Mouse (Mus musculus) heart, postnatal 36 days (tissue): ENCODE results near the gene Foxp1. TPM values are rescaled to one million over a fixed set of nuclear protein-coding genes. Genes with fewer than 3 reads are reported as not detected.

Experiments used
- DNase-seq, 2 experiments: peaks; one replicate each; pipeline ENCODE4 v3.0.0; 2021 to 2022
- intact Hi-C: fragments of 180-260 bp; cut with DNase I; formaldehyde crosslinking; loops from one replicate; pipeline ENCODE4 v1.15.1; 2025
- total RNA-seq, 2 experiments: library from RNA; stranded (reverse); gene quantifications; 2 replicates each; pipeline ENCODE4 v1.2.3; 2021

Foxp1 gene
- total RNA-seq, result 10 to 100 TPM; 31.9 to 39.3 TPM

DNA sequence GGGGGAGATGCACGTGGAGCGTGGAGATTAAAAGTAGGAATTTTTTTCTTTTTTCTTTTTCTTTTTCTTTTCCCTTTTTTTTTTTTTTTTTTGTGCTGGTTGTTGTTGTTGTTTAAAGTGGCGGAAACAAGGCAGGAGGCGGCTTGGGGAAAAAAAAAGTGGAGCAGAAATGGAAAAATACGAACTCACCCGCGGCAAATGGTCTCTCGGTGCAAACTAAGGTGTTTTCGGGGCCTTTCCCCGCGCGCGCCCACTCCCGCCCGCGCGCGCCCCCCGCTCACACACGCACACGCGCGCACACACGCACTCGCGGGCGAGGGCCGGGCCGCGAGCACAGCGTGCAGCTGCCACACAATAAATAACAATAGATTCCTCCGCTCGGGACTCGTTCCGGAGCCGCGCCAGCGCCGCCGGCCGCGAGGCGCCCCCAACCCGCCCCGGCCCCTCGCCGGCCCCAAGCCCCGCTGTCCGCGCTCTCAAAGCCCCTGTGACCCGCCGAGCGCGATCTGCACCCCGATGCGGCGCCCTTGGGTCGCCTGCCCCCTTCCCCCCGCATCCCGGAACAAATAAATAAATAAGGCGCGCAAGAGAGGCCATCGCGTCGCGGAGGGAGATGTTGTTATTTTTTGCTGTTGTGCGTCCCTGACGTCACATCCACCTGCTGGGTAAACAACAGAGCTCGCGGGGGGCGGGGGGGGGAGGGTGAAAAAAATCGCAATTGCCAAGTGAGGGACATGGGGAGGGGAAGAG is at the start of gene Foxp1:
TSS of gene Foxp1 (minus strand) at position 363 of the 750 bp plus-strand sequence.
- intact Hi-C loops, result loop anchor here (2.0 to 5.0 kb wide), 5 partner anchors 70 to 995 kb away; no protein-coding TSS in a partner anchor
- peak; percentile 84 to 85 for DNase-seq

DNA sequence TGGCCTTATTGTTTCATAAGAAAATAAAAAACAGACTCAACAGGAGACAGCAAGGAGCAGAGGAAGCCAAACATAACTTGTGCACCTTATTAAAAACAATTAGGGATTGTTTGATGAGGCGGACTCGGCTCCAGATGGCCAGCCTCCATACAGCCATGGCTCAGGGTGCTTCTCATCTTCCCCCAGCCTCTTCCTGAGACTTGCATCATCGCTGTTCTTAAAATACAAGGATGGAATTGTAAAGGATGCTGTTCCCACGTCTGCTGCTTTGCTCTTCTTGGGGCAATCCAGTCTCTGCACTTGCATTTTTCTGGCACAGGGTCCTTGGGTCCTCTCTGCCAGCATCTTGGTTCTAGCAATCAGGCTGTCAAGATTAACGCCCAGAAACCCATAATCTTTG is 49.5 kb upstream of the Foxp1 start:
- intact Hi-C loops, result no loop called here
- no peak for DNase-seq

DNA sequence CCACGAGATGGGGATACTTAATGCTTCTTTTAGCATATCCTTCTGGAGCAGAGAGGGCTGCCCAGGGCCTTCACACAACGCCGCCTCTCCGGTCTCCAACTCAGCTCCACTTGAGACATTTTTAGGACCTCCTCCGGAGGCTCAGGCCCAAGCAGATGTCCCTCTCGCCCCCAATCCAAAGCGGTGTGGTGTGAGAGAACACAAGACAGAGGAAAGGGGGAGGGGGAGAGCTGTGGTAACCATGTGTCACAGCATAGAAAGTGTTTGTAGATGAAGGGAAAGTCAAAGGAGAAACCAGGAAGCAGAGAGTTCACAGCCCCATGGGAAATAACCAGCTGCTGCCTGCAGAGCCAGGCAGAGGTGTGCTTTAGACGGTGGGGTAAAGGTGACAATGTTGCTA is 44.4 kb upstream of the Foxp1 start:
- DNase-seq, result no peak
- intact Hi-C loops, result no loop called here

DNA sequence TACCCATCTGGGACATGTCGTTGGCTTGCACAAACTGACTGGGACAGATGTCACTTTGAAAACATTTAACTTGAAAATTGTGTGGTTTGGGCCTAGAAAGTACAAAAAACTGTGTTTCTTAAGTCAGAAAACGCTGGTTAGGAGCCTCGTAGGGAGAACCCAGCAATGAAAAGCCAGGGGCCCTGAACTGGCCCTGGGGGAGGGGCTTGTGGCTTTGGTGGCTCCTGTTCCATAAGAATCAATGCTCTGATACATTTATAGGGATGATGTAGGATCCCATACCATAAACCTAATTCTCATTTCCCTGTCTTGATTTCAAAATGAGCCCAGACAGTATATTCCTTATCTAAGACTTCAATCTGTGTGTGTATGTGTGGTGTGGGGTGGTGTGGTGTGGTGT is 42.2 kb upstream of the Foxp1 start:
- intact Hi-C loops, result no loop called here
- DNase-seq, result no peak

DNA sequence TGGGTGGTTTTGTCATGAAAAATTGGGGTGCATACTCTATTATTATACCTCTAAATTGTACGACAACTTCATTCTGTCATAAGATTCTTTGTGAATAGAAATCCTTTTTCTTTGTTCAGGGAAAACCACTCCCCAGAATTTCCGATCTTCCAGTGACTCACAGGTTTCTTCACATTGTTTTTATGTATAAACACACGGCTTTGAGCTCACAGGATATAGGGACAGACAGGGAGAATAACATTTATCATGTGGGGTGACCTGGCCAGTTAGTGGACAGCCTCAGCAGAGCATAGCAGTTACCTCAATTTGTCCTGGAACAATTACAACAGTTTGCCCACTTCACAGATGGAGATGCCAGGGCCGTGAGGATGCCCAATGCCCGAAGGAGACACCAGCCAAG is 34.4 kb upstream of the Foxp1 start:
- intact Hi-C loops, result no loop called here
- DNase-seq, result no peak

DNA sequence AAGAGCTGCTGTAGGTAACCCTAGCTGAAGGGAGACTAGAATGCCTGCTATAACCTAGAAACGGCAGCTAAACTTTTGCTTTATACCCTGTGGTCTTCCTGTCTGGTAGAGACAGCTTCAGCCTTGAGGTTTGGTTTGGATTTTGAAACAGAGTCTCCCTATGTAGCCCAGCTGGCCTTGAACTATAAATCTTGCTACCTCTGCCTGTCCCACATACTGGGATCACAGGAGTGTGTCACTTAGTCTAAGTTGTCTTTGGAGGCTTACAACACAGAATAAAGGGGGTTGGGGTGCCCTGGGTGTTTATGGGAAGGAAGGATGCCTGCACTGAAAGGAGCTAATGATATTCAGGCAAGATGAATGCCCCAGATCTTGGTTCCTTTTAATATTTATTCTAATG is 30.3 kb upstream of the Foxp1 start:
- DNase-seq, result no peak
- intact Hi-C loops, result no loop called here

DNA sequence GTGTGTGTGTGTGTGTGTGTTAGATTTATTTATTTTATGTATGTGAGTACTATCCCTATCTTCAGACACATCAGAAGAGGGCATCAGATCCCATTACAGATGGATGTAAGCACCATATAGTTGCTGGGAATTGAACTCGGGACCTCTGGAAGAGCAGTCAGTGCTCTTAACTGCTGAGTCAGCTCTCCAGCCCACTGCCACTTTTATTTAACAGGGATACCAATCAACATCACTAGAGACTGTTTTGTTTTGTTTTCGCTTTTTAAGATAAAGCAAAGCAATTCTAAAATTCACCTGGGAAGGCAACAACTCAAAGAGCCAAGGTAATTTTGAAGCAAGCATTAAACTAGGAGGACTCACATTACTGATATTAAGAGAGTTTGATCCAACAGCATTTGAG is 23.9 kb upstream of the Foxp1 start:
- intact Hi-C loops, result no loop called here
- DNase-seq, result no peak

DNA sequence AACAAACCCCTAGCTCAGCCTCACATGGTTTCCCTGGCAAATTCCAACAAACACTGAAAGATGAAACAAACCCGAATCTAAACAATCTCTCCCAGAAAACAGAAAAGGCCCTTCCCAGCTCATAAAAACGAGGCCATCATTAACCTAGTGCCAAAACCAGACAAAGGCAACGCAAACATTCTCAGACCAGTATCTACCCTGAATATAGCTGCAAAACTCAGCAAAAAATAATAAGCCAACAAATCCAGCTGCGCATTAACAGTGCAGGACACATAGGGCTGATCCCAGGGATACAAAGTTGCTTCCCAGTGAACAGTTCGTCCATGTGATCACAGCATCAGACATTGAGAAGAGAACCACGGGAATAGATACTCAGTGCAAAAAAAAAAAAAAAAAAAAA is 22.9 kb upstream of the Foxp1 start:
- intact Hi-C loops, result no loop called here
- DNase-seq, result no peak

DNA sequence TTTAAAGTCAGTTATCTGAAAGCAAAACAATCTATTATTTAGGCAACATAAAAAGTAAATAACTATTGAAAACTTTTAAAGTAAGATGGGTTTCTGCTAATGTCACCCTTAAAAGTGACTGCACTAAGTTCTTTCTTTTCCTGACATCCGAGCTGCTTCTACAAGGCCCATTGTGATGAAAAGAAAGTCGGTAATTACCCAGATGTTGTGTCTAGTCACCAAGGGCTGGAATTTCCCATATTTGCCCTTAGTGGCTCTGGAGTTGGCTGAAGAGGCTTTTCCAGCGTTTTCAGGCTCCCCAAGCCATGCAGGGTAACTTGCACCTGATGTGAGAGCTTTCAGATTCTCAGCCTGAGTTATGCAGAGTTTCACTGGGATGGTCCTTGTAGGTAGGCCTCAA is 18.6 kb upstream of the Foxp1 start:
- intact Hi-C loops, result no loop called here
- DNase-seq, result no peak

DNA sequence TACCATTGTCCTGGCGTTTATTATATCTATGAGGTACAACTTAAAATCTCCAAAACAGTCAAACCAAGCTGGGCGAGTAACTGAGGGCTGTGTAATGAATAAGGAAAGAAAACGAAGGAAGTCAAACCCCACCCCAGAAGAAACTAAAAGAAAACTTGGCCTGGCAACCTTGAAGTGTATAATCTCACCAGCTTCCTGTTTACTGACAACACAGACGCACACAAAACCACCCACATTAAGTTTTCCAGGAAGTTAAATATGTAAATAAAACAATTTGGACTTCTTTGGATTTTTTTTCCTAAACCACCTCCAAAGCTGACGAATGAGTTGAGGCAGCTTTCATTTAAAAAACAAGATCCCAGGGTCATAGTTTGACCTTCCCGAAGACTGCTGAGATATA is 18.1 kb upstream of the Foxp1 start:
- DNase-seq, result no peak
- intact Hi-C loops, result no loop called here

DNA sequence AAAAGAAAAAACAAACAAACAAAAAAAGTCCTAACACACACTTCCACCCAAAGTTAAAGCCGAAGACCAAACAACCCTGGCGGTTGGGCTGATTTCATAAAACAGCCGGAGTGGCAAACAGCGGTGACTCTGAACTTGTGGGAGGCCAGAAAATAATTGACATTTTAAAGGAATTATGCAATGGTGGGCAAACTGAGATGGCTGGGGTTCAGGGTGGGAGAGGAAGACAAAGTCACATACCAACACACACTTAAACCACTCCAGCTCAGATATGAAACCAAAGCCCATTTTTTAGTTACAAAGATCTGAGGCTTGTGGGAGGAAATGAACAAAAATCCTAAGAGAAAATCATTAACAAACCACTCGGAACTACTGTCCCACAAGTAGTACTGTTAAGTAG is 17.6 kb upstream of the Foxp1 start:
- no peak for DNase-seq
- intact Hi-C loops, result no loop called here

DNA sequence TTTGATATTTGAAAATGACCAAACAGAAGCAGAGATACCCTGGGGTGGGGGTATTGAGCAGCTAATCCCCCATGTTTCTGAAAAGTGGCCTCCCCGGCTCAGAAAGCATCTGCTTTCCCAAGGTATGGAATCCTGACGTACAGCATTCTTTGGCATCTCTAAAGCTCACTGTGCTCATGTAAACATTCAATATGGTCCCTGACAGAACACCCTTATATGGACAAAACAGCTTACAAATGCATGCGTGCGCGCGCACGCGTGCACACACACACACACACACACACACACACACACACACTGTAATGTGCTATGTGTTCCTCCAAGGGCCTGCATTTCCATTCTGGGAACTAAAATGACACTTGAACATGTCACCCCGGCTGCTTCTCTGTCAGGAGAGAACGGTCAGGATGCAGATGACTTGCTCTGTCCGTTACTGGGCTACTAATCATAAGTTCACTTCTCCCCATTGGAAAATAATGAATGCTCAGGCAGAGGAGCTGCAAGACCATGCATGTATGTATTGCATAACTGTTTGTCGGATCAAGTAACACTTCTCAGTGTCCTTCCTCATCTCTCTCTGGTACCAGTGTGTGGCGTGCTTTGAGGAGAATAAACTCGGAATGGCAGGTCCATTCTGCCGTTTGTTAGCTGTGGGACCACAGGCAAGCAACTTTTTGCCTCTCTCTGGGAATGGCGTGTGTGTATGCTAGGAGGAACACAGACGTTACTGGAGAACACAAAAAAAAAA is 15.8 kb upstream of the Foxp1 start:
- no peak for DNase-seq
- intact Hi-C loops, result no loop called here

DNA sequence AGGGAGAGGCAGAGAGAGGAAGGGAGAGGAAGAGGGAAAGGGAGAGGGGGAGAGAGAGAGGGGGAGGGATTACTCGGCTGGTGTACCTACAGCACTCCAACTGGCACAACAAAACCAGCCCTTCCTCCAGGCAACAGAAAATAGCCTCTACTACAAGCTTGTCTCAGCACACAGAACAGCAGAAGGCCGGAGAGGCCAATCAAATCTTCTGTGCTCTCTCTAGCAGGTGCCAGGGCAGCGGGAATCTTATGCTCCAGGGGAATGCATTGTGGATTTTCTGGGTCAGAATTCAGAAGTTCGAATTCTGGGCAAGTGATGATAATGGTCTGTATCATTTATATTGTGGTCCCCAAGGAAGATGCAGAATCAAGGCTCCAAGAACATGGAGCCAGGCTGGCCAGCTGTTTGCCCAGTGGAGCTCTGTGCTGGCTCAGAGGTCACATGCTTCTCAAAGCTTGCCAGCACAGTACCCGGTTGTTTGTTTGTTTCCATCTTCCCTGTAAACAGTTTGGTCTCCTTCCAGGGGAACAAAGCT is 11.8 kb upstream of the Foxp1 start:
- intact Hi-C loops, result no loop called here
- no peak for DNase-seq

DNA sequence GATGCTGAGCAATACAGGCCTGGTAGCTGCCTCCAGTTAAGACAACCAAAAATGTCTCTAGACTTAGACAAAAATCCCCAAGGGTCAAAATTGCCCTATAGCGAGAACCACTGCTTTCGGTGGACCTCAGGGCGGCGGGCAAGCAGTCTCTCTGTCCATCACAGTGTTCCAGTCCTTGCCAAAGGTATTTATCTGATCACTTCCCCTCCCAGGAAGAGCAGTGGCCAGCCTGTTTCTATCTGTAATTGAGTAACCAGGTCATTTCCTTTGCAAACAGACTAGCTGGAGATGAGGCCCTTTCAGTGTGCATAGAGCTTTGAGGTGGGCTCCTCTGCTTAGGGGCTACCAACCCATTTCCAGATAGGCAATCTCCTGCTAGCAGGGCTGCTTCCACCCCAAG is 9.9 kb upstream of the Foxp1 start:
- intact Hi-C loops, result no loop called here
- DNase-seq, result no peak

DNA sequence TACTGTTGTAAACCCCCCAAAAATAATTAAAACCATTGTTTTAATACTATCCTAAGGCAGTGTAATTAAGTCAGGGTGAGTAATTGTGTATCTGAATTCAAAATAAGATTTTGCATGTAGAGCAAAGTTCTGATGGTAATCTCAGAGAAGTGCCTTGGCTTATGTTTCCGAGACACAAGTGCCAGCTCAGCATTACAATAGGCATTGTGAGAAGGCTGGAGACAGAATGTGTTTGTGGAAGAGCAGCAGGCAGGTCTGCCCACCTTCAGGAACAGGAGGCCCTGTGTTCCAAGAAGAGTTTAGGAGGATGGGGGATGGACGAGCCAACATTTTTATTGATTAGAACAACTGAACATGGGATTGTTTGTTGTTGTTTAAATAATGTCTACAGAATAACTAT is 6.5 kb upstream of the Foxp1 start:
- intact Hi-C loops, result no loop called here
- no peak for DNase-seq

DNA sequence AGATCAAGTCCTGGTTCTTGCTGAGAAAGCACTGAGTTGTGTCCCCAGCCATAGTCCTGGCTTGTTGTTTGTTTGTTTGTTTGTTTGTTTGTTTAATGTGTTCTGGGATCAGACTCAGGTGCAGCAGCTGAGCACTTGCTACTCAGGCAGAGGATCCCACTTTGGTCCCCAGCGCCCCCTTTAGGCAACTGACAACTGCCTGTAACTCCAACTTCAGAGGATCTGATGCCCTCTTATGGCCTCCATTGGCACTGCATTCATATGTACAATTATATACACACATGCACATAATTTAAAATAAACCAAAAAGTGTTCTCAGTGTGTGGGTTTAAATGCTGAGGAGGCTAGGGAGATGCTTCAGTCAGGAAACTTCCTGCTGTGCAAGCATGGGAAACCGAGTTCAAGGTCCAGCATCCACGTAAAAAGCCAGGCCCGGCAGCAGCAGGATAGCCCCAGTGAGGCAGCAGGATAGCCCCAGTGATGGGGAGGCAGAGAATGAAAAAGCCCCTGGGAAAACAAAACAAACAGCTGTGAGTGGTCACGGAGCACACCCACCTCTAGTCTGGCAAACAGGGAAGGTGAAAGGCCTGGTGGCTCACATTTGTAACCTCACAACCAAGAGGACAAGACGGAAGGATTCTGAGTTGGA is 5.1 kb upstream of the Foxp1 start:
- intact Hi-C loops, result no loop called here

DNA sequence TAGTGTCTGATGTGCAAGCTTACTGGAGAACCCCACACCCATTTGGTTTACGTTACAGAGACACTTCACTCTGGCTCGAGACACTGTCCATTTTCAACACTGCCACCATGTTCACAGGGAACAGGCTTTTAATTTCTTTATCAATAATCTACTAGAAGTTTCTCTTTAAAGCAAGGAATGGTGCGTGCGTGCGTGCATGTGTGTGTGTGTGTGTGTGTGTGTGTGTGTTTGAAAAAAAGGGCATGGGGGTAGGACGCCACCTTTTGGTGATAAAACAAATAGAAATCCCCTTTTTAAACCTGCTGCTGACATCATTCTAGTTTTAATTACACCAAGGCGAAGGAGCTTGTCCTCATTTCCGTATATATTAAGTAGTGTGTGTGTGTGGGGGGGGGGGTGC is 2.8 kb upstream of the Foxp1 start:
- intact Hi-C loops, result no loop called here

More for the DNA sequence above, 5.1 kb upstream of the Foxp1 start:
- DNase-seq, result no peak

DNA sequence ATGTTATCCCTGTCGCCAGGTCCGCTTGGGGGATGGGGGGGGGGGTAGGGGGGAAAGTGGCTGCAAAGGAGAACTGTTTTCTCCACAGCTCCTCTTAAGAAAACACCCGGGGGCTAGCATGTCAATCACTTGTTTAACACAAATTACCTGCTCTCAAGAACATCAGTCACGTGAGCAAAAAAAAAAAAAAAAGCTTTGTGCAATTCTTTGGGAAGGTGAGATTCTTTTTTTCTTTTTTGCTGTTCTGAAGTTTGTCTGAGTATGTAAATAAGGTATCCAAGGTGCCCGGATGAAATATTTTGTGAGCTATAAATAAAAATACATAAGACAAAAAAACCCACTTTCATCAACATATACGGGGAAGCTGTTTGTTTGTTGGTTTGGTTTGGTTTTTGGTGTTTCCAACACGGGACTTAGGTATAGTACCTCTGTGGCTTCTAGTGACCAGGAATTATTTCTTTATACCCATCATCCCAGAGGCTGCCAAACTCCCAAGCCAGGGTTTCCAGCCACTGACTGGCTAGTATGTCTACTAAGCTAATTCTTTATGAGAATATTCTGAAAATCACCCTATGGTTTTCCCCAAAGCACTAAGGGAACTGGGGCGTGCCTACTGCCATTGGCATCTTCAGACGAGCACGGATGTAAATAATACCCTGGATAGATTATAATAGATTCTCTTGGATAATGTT is 1.3 kb upstream of the Foxp1 start:
- DNase-seq, result no peak
- intact Hi-C loops, result loop anchor here (2.0 to 5.0 kb wide), 5 partner anchors 72 to 997 kb away; no protein-coding TSS in a partner anchor

More for the DNA sequence above, 2.8 kb upstream of the Foxp1 start:
- DNase-seq, result no peak

DNA sequence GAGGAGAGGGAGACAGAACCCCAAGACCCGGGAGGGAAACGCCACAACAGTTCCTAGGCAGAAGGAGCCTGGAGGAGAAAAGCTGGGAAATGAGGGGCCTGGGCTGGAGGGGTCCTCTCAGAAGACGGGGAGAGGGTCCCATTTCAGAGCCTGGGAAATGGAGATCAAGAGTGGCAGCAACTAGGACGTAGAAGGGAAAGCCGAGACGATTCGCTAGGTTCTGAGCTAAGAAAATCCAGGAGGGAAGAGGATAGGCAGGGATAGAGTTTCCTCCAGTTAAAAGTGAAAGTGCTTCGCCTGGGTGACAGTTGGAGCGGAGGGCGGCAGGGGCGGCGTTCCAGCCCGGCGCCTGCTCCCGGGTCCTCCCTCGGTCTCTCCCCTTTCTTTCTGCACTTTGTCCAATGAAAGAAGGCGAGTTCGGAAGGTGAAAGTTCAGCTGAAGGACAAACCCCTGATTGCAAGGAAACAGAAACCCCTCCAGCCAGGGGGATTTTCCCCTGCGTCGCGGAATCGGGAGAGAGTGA is 650 bp upstream of the Foxp1 start:
- peak; percentile 76 to 87 for DNase-seq
- intact Hi-C loops, result loop anchor here (2.0 to 5.0 kb wide), 5 partner anchors 71 to 996 kb away; no protein-coding TSS in a partner anchor

DNA sequence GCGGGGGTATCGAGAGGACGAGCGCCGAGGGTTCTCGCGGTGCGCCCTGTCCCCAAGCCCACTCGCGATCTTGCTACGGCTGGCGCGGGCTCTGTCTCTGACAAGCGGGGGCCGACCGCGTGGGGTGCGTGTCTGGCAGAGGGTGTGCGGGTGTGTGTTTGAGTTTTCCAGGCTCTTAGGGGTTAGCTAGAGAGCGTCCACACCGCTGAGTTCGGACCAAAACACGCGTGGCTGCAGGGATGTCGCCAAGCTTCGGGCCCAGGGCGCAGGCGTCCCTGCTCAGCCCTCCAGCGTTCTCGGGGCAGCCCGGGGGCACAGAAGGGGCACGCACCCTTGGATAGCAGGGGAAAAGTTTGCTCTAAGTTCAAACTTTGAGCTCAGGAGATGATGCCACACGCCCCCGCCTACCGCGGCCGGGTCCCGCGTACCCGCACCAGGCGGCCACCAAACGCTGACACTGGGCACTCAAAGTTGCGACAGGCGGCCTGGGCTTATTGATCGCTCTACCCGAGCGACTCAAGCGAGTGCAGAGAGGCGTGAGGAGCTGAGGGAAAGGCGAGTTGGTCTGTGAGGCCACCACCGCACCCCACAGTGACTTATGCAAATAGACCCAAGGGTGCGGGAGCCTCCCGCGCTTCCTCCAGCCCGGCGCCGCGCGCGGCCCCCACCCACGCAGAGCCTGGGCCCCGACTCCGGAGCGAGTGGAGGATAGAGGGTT is 721 bp downstream of the Foxp1 start:
- intact Hi-C loops, result loop anchor here (2.0 to 5.0 kb wide), 6 partner anchors 37 to 994 kb away; no protein-coding TSS in a partner anchor

More for the DNA sequence above, 721 bp downstream of the Foxp1 start:
- DNase-seq, result peak; percentile 69 to 74
